Mouse (Mus musculus): ENCODE data around the gene Gm6588.
"Not testable (repeated sequence)": the region's sequence is repeated elsewhere in the genome, so short reads cannot be mapped to it uniquely, and the experiment has no call there.

Gene Gm6588

DNA sequence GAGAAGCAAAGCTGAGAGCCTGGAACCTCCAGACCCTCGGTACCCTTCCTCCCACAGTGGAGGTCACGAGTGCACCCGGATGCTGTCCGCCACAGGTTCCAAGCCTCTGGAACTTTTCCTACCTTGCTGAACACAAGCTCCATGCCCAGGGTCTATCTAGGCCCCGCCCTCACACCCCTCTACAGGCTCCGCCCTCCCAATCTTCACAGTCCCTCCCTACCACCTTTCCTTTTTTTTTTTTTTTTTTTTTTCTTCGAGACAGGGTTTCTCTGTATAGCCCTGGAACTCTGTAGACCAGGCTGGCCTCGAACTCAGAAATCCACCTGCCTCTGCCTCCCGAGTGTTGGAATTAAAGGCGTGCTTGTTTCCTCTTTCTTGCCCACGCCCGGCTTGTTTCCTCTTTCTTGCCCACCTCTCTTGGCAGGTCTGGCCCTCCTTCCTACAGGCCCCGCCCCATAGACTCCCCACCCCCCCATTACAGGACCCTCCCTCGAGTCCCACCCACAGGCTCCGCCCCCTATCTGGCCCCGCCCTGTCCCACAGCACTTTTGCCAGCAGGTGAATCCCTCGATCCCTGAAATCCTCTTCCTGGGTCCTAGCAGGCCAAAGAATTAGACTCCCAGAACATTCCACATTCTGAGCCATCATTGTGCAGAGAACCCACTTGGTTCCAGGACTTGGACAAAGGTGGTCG lies at the start of gene Gm6588:
TSS of gene Gm6588 (plus strand) at position 680 of the 694 bp plus-strand sequence.
- DNase-seq (ENCODE audit: low spot score): no peak

DNA sequence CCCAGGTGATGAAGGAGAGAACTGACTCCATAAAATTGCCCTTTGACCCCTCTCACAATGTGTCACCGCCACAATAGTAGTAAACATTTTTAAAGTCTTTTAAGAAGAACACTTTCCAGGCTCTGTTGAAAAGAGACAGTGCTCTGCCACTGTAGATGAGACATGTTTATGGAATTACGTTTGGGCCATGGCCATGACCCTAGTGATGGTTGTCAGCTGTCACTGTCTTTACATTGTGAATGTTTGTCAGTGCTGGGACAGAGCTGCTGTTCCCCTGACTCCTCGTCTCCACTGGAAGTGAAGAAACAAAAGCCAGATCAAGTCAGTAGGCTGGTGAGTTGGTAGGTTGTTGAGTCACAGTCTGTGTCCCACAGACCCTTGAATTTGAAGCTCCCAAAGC lies 46.8 kb upstream of the Gm6588 start:
- no peak for DNase-seq (ENCODE audit: low spot score)

DNA sequence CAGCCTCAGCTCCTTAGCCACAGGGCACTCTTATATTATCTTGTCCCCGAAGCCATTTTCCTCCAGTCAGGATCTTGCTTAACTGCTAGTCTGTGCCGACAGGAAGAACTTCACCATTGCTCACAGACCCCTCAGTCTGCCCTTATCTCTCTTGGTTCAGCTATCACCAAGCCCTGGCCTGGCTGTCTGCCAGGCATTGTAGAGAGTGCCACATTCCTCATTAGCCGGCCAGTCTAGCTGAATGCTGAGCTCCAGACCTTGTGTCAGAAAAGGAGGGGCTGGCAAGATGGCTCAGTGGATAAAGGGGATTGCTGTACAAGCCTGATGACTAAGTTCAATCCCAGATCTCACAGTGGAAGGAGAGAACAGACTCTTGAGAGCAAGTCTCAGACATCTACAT lies 43.2 kb upstream of the Gm6588 start:
- DNase-seq (ENCODE audit: low spot score): no peak

DNA sequence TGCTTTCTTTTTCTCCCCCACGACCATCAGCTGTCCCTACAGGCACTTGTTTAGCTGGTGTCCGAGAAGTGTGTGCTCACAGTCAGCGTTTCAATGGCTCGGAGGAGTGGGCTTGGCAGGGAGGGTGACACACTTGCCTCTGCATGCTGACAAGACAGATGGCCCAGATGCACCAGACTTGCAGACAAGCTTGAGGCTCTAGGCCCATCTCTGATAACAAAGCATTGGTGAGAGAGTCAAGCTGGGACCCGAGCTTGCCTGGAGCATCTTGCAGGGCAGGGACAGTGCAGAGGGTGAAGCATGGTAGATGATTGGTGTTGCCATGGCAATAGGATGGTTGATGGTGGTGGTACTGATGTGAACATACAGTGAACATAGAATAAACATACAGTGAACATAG lies 40.0 kb upstream of the Gm6588 start:
- DNase-seq (ENCODE audit: low spot score): no peak

DNA sequence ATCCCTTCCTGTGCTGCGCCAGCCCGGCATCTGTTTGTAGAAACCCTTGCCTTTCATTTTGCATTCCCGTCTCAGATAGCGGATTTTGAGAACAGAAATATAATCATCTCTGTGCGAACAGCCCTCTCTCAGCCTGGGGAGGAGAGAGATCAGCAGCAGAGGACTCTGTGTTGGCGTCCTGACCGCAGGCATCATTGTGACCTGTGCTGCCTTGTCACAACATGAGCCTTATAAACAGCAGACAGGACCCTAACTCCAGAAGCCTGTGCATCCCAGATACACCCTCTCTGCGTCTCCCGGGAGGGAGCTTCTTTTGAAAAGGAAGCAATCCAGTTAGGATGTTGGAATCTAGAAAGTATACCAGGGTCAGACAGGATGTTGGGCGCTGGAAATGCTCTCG lies 38.2 kb upstream of the Gm6588 start:
- DNase-seq (ENCODE audit: low spot score): no peak

DNA sequence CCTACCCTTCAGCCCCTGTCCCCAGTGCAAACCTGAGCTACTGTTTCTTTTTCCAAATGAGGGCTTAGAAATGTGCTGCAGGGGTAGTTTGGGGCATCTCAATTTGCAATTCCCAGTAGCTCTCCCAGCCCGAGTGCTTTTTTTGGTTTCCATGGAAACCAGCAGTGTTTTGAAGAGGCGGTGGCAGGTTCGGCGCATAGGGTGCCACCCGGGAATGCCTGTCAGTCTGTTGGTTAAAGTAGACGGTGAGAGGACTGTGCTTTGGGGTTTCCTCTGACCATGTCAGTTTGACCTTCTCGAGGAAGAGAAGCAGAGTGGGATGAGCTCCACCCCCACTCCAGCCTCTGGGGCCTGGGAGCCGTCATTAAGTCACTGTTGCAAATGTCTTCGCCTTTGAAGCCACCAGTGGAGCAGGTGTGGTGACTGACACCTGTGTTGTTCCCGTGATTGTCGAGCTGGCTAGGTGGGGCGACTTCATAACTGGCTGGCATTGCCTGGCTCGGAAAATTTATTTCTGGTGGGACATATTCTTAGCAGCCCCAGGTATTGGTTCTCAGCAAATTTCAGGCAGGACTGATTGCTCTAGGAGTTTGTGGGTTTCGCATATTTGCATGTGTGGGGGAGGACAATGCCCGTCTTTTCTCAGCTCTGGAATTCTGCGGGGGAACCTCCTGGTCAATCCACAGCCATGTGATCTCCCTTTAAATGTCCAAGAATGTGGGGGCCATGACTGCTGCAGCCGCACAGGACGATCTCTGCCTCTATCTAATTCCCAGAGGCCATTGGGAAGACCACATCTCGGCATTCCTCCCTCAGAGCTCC lies 37.5 kb upstream of the Gm6588 start:
- DNase-seq (ENCODE audit: low spot score): no peak

DNA sequence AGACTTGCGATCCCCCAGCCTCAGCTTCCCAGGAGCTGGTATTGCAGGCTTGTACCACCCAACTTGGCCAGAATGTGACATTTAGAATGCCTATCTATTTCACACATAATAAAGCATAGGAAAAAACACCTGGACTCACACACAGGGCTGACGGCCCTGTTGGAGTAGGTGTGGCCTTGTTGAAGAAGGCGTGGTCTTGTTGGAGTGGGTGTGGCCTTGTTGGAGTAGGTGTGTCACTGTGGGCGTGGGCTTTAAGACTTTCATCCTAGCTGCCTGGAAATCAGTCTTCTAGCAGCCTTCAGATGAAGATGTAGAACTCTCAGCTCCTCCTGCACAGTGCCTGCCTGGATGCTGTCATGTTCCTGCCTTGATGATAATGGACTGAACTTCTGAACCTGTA lies 36.4 kb upstream of the Gm6588 start:
- not testable (repeated sequence) for DNase-seq (ENCODE audit: low spot score)

DNA sequence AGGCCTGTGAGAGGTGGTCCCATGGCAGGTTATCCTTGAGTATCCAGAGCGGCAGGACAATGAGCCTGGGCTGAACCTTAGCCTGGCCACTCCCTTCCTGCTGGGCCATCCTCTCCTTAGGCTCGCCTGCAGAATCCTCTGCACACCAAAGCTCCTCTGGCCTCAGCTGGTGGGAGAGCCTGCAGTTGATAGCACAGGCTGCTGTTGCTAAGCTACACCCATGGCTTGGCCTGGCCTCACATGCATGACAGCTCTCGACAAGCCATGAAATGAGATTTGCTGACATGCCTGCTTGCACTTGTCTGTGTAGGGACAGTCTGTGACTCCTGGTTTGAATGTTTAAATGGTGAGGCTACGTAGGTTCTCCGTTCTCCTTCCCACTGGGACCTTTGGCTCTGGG lies 32.6 kb upstream of the Gm6588 start:
- no peak for DNase-seq (ENCODE audit: low spot score)

DNA sequence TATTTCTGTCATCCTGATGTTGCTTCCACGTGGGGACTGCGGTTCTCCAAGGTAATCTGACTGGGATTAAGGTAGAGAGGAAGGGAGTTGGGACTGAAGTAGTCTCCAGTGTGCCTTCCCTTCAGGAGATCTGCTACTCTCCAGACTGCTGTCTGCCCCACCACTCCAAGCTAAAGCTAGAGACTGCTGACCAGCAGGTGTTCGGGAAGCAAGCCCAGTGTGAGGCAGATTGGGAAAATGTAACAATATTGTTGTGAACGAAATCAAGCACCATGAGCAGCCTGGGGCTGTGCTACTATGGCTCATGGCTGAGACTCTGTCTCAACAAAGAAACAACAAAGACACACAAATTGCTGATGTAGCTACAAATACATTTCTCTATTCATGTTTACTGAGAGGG lies 31.2 kb upstream of the Gm6588 start:
- DNase-seq (ENCODE audit: low spot score): no peak

DNA sequence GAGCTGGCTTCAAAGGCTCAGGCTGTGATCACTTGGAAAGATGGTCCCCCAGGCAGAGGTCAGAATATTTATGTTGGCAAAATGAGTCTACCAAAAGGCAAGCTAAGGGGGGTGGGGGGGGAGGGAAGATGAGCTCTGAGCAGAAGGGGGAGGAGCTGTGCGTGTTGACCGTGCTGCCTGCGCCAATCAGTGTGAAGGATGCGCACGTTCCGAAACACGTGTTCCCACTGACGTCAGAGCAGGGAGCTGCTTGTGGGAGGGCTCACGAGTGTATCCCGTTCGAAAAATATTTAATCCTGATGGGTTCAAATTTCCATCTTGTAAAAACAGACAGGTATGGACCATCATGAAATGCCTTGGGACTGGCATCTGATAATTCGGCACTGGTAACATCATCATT lies 29.7 kb upstream of the Gm6588 start:
- DNase-seq (ENCODE audit: low spot score): no peak

DNA sequence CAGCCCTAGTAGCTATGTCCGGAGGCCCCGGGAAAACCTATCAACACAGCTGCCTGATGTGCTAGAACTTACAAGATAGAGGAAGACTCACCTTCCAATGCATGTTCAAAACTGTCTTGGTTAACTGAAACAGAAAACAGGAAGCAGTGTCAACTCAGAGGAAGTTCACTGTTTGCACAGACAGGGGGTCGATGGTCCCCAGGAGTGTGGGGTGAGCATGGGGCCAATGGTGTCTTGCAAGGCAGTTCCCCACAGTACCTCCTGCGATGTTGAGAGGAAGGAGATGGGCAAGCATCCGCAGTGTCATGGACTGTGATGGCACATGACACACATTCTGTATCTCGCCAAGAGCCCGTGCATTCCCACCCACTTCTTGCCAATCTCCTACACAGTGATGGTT lies 22.6 kb upstream of the Gm6588 start:
- no peak for DNase-seq (ENCODE audit: low spot score)

DNA sequence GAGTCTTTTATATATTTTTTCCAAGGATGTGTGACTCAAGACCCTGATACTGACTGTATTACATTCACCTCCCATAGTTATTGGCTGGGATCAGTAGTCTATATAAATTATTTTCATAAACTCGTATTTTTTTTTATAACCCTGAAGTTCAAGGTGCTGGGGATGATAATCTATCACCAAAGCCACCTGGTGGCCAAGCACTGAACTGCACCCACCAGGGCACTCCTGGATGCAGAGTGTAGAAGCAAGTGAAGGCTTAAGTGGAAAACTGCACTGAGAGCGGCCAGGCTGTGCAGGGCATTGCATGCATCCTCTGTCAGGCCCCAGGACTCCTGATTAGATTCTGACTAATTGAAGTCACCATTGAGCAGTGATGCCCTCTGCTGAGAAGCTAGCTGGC lies 21.9 kb upstream of the Gm6588 start:
- peak; percentile 14 for DNase-seq (ENCODE audit: low spot score)

DNA sequence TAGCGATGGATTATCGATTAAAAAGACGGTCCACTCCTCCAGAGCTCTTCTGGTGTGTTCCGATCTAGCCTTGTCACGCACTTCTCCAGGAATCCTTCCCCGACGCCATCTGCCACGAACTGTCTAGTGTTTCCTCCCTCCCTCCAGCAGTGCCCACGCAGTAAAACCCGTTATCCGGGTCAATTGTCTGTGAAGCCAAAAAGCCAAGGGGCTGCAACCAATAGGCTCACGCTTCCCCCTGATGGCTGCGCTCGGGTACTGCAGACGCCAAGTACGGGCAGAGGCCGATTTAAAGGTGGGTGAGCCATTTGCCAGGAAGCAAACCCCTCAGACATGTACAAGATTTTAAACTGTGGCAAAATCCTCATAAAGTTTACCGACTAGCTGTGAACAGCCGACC lies 20.3 kb upstream of the Gm6588 start:
- DNase-seq (ENCODE audit: low spot score): peak; percentile 43

DNA sequence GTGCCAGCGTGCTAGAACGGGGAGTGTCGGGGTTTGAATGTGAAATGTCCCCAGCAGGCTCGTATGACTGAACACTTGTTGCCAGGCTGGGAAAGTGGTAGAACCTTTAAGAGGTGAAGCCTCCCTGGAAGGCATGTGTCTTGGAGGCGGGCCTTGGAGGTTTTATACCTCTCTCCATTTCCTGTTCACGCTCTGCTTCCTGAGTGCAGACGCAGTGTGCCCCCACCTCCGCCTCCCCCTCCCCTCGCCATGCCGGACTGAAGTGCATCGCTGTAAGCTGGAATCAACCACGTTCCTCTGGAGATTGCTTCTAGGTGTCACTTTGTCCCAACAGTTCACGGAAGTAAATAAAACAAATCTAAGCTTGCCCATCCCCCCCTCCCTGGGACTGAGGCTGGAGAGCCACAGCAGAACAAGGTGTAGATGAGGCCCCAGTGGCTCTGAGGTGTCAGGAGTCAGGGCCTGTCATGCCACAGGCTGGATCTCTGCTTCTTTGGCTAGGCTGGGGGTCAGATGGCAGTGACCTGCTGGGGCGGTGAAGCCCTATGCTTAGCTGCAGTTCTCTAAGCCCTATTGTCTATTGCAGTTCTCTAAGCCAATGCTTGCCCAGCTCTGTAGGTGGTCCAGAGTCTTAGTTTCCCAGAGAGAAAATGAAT lies 18.0 kb upstream of the Gm6588 start:
- DNase-seq (ENCODE audit: low spot score): no peak

DNA sequence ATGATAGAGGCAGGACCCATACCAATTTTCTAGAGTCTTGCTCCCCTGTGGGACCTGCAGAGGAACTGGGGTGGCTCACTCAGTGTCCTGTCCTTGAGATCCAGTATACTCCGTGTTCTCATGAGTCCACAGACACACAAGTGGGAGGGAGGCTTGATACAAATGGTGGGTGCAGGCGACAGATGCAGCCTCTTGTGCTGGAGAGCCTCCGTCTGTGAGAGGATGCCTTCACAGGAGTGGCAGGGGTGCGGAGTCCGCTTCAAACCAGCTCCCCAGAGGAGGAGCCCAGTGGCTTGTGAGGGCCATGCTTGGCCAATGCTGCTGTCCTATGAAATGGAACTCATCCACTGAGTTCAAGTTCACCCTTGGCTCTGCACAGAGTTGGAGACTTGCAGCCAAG lies 17.2 kb upstream of the Gm6588 start:
- DNase-seq (ENCODE audit: low spot score): no peak

DNA sequence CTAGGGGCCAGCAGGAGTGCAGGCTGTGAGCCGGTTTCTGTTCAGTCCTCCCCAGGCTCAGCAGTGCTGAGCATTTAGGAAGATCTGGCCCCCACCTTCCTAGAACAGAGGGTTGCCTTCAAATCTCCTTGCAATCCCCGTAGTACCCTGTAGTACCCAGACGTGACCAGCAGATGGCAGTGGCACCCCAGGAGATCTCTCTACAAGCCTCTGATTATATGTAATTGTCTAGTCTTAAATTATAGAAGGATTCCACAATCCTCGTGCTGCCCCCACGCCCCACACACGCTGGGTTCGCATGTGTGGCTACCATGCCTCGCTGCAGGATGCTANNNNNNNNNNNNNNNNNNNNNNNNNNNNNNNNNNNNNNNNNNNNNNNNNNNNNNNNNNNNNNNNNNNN lies 16.2 kb upstream of the Gm6588 start:
- peak; percentile 57 for DNase-seq (ENCODE audit: low spot score)

DNA sequence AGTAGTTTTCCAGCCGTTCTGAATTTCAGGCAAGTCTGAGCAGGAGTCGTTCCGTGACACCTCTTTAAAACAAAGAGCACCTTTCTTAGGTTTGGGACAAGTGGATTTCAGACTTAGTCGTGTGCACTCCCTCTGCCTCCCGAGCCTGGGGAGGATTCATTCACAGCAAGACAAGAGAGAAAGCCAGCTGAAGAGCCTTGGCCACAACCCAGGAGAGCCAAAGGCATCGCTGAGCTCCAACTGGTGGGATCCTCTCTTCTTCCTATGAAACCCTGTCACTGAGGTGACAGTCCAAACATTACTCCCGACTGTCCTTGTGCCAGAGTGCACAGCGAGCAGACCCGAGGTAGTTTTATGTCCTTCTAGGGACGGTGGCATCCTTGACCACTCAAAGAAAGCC lies 10.7 kb upstream of the Gm6588 start:
- DNase-seq (ENCODE audit: low spot score): no peak

DNA sequence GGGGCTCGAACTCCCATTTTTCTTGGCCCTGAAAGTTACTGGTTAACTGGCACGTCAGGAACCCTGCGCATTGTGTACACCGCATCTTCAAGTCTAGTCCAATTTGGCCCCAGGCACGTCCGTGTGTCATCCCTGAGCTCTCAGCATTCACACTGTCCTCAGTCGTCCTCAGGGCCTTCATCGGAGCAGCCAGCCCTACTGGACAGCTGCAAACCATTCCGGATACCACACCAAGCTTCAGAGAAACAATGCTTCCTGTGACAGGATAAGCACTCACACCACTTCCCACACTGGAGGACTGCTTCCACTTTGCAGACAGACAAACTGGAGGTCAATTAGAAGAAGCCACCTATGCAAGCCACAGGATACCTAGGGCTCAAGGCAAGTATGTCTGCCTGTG lies 3.9 kb downstream of the Gm6588 start:
- DNase-seq (ENCODE audit: low spot score): peak; percentile 59

DNA sequence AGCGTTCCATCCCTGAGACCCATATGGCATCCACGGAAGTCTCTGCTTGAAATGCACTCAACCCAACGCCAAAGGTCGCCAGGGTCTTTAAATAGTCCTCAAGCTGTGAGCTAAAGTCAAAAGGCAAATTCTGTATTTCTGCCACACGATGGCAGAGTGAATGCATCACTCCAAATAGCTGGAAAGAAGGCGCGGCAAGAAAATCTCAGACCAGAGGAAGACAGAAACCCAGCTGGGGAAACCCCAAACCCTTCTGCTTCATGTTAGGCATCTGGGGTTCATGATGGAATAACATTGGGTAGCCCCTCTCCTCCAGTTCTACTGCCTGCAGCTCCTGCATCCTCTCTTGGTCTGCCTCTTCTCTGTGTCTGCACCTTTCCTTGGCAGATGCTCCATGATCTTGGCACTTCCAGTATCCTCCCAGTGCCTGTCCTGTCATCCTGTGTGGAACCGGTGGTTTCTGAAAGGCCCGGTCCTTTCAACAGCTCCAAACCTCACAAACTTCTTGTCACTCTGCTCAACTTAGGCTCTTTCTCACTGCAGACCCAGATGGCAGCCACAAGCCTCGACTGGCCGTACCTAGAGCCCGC lies 5.8 kb downstream of the Gm6588 start:
- no peak for DNase-seq (ENCODE audit: low spot score)

DNA sequence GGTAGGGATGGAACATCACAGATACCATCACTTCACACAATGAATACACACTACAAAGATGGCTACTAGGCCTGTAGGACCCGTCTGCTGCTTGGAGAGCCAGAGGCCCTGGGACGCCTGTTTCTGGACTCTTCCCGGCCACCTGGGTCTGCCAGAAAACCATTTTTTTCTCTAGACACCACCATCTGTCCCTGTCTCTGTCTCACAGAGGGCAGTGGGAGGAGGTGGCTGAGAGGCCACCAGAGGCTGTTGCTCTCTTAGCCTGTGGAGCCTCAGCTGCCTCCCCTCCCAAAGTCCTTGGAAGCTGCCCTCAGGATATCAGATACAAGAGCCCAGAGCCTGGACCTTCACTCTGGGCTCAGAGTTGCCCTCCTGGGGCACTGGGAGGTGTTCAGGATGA lies 10.7 kb downstream of the Gm6588 start:
- no peak for DNase-seq (ENCODE audit: low spot score)

DNA sequence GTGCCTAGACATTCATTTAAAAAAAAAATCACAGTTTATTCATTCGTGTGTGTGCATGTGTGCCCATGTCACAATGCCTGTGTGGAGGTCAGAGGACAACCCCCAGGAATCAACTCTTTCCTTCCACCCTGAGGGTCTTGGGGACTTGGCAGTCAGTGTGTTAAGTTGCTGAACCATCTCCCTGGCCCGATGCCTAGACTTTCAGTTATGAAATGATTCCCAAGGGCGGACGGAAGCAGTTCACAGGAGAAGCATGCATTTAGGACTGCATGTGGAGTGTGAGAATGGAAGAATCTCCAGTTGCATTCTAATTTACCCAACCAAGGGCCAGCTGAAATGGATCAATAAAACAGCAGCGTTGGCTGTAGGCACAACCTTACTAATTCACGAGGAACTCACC lies 17.1 kb downstream of the Gm6588 start:
- no peak for DNase-seq (ENCODE audit: low spot score)

DNA sequence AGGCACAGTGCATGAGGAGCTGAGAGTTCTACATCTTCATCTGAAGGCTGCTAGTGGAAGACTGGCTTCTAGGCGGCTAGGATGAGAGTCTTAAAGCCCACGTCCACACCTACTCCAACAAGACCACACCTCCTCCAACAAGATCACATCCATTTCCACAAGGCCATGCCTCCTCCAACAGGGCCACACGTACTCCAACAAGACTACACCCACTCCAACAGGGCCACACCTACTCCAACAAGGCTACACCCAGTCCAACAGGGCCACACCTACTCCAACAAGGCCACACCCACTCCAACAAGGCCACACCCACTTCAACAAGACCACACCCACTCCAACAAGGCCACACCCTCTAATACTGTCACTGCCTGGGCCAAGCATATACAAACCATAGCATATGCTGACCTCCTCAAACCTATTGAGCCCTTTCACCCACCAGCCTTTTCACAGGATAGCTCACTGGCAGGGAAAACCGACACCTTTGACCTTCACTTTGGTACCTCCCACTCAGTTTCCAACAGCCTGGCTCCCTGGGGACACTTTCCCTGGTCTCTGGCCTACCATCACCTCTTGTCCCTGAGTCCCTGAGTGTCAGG lies 19.9 kb downstream of the Gm6588 start:
- DNase-seq (ENCODE audit: low spot score): no peak
